Mouse (Mus musculus): ENCODE measurements at regions not wholly inside any gene's neighbourhood (a gene's known extent, or its start where the extent isn't known, plus 50 kb on each side); places are given as distances from the start of the nearest gene placed in this dataset.
A peak's percentile ranks its signal among the peaks of the same experiment; 100 is the strongest.

DNA sequence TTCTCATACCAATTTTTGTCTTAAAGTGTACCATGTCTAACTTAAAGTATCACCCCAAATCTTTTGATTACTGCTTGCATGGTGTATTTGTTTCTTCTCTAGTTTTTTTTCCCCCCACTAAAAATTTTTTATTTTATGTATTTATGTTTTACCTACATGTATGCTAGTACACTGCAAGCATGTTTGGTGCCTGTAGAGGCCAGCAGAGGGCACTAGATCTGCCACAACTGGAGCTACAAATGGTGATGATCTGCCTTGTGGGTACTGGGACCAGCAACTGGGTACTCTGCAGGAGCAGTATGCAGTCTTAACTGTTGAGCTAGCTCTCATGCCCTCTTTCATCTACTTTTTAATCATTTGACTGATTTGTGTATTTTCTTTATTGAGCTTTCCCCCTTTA, 92.2 kb upstream of the Gm16223 start:
- dilution Hi-C loops (cut with MboI; ENCODE audit: extremely low pct_ligation_motif_present, extremely low pct_unique_long_range_greater_than_20kb, low sequenced_read_pairs), result no loop called here
- Histone ChIP-seq H3K27me3 (replicated peaks) (no peaks in the 10 kb centered on the region), H3K9me3 (replicated peaks; ENCODE audit: low read length) (no peaks in the 10 kb centered on the region), H3K9ac (ENCODE audit: insufficient read depth, low read depth) (no peak overlapping the region), H3K4me3 (replicated peaks in 1 of 3; ENCODE audit: low read depth in 2 of 3, low read length in 2 of 3, poor library complexity in 1 of 3) (no peak overlapping the region), H3K79me2 (replicated peaks; ENCODE audit: control insufficient read depth, extremely low read depth, insufficient read depth, poor library complexity, severe bottlenecking) (no peaks in the 10 kb centered on the region), H3K4me2 (ENCODE audit: insufficient read depth, low read depth, poor library complexity, severe bottlenecking) (no peak overlapping the region), H3K27ac (ENCODE audit: insufficient read depth, low read depth) (no peak overlapping the region), H3K4me1 (ENCODE audit: control insufficient read depth in 1 of 2, insufficient read depth in 2 of 2) (no peaks in the 10 kb centered on the region), H3K36me3 (replicated peaks in 1 of 2; ENCODE audit: control insufficient read depth in 1 of 2, insufficient read depth in 1 of 2, low read length in 1 of 2) (no peaks in the 10 kb centered on the region)
- in situ Hi-C loops (cut with MboI; ENCODE audit: low pct_ligation_motif_present, low pct_unique_long_range_greater_than_20kb, low sequenced_read_pairs), result no loop called here
- peak; percentile 22 to 50; a peak in 2 of 4 replicates for TF ChIP-seq CTCF (conservative IDR thresholded peaks at IDR 0.05 in 1 of 2, IDR thresholded peaks at IDR 0.05 in 1 of 2; ENCODE audit: low read depth in 2 of 2, low read length in 2 of 2)
- no peak for TF ChIP-seq NELFE (IDR thresholded peaks at IDR 0.05; ENCODE audit: low read depth, low read length)
- TF ChIP-seq MEF2A (IDR thresholded peaks at IDR 0.05; ENCODE audit: borderline replicate concordance, low read depth, low read length), result no peak
- no peak for TF ChIP-seq ZC3H11A (IDR thresholded peaks at IDR 0.05; ENCODE audit: low read depth, low read length)
- TF ChIP-seq MAX (IDR thresholded peaks at IDR 0.05; ENCODE audit: low read length), result no peak
- peak; percentile 34 for TF ChIP-seq SMC3 (IDR thresholded peaks at IDR 0.05; ENCODE audit: low read depth, low read length)
- no peak for TF ChIP-seq USF1 (IDR thresholded peaks at IDR 0.05; ENCODE audit: low read depth, low read length)
- TF ChIP-seq IRF4 (IDR thresholded peaks at IDR 0.05; ENCODE audit: low read depth, low read length), result no peak
- TF ChIP-seq MAZ (IDR thresholded peaks at IDR 0.05; ENCODE audit: low read depth, low read length), result no peak
- TF ChIP-seq MXI1 (IDR thresholded peaks at IDR 0.05; ENCODE audit: low read depth, low read length), result no peak
- TF ChIP-seq SIN3A (IDR thresholded peaks at IDR 0.05; ENCODE audit: low read length), result no peak
- TF ChIP-seq E2F4 (IDR thresholded peaks at IDR 0.05; ENCODE audit: insufficient replicate concordance, low read depth, low read length), result no peak
- TF ChIP-seq HCFC1 (IDR thresholded peaks at IDR 0.05; ENCODE audit: low read depth, low read length), result no peak
- TF ChIP-seq CHD1 (IDR thresholded peaks at IDR 0.05; ENCODE audit: low read depth, low read length), result no peak
- TF ChIP-seq RAD21 (IDR thresholded peaks at IDR 0.05; ENCODE audit: low read depth, low read length), result peak; percentile 16
- no peak for TF ChIP-seq JUN (IDR thresholded peaks at IDR 0.05; ENCODE audit: insufficient read depth, low read depth, low read length)
- peak; percentile 8 for DNase-seq (ENCODE audit: extremely low read depth)

DNA sequence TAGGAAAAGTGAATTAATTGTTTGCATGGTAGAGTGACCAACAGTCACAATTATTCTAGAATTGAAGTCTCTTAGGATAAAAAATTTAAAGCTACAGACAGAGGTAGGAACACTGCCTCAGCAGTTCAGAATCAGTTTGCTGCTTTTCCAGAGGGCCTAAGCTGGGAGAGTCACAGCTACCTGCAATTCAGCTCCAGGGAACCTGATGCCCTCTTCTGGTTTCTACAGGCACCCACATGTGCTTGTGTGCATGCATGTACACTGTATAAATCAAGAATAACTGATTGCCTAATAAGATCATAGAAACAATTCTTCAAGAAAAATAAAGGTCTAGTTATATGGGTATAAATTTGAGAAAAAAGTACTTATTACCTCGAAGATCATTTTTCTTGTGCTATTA, 96.6 kb upstream of the Gm16223 start:
- H3K27ac ChIP-seq (ENCODE audit: insufficient read depth, low read depth), result no peak overlapping the region
- no peaks in the 10 kb centered on the region for H3K27me3 ChIP-seq (replicated peaks)
- H3K4me3 ChIP-seq (replicated peaks in 1 of 3; ENCODE audit: low read depth in 2 of 3, low read length in 2 of 3, poor library complexity in 1 of 3), result no peak overlapping the region
- TF ChIP-seq JUND (conservative IDR thresholded peaks at IDR 0.05; ENCODE audit: low read depth, low read length), result no peak
- TF ChIP-seq CTCF (conservative IDR thresholded peaks at IDR 0.05 in 1 of 2, IDR thresholded peaks at IDR 0.05 in 1 of 2; ENCODE audit: low read depth in 2 of 2, low read length in 2 of 2), result peak in 1 of 2 experiments; percentile 48; a peak in 2 of 4 replicates
- TF ChIP-seq SMC3 (IDR thresholded peaks at IDR 0.05; ENCODE audit: low read depth, low read length), result peak; percentile 34
- H3K4me1 ChIP-seq (ENCODE audit: control insufficient read depth in 1 of 2, insufficient read depth in 2 of 2), result no peaks in the 10 kb centered on the region
- in situ Hi-C loops (cut with MboI; ENCODE audit: low pct_ligation_motif_present, low pct_unique_long_range_greater_than_20kb, low sequenced_read_pairs) (no loop called here), dilution Hi-C loops (cut with MboI; ENCODE audit: extremely low pct_ligation_motif_present, extremely low pct_unique_long_range_greater_than_20kb, low sequenced_read_pairs) (no loop called here)
- peak; percentile 23 for DNase-seq (ENCODE audit: extremely low read depth)
- no peaks in the 10 kb centered on the region for H3K9me3 ChIP-seq (replicated peaks; ENCODE audit: low read length)
- no peak overlapping the region for H3K4me2 ChIP-seq (ENCODE audit: insufficient read depth, low read depth, poor library complexity, severe bottlenecking)
- H3K9ac ChIP-seq (ENCODE audit: insufficient read depth, low read depth), result no peak overlapping the region
- no peaks in the 10 kb centered on the region for H3K36me3 ChIP-seq (replicated peaks in 1 of 2; ENCODE audit: control insufficient read depth in 1 of 2, insufficient read depth in 1 of 2, low read length in 1 of 2)
- H3K79me2 ChIP-seq (replicated peaks; ENCODE audit: control insufficient read depth, extremely low read depth, insufficient read depth, poor library complexity, severe bottlenecking), result no peaks in the 10 kb centered on the region

Data from CH12.LX (cell line).